Mouse (Mus musculus): ENCODE measurements around the gene Slc30a9. TPM values are rescaled to one million over a fixed set of nuclear protein-coding genes. Genes with fewer than 3 reads are reported as not detected.
A peak's percentile ranks its signal among the peaks of the same experiment; 100 is the strongest.

Slc30a9 gene
- total and polyA plus RNA-seq, 3 experiments, result 32.5 to 138 (median 132) TPM

- no peak for DNase-seq
These were observed 5.7 kb downstream of the Slc30a9 start for GRCm38 (mm10) chr5:67312522-67312851.

GRCm38 (mm10) chr5:67321656-67322268, 15.0 kb downstream of the Slc30a9 start:
- no peak for DNase-seq

GRCm38 (mm10) chr5:67324032-67324431, 17.3 kb downstream of the Slc30a9 start:
- DNase-seq, result no peak

- DNase-seq, result no peak
These were observed 34.1 kb downstream of the Slc30a9 start for GRCm38 (mm10) chr5:67340811-67341210.

- DNase-seq, result no peak
These were observed 40.3 kb downstream of the Slc30a9 start for GRCm38 (mm10) chr5:67347060-67347459.

GRCm38 (mm10) chr5:67348949-67349348, 42.2 kb downstream of the Slc30a9 start:
- DNase-seq, result no peak

GRCm38 (mm10) chr5:67362316-67362715, 55.6 kb downstream of the Slc30a9 start:
- no peak for DNase-seq

GRCm38 (mm10) chr5:67362931-67363330, 56.2 kb downstream of the Slc30a9 start:
- DNase-seq, result no peak

GRCm38 (mm10) chr5:67377044-67377621, 70.4 kb downstream of the Slc30a9 start:
- DNase-seq, result no peak

GRCm38 (mm10) chr5:67381690-67382089, 74.9 kb downstream of the Slc30a9 start:
- no peak for DNase-seq

- DNase-seq, result no peak
These were observed 75.8 kb downstream of the Slc30a9 start for GRCm38 (mm10) chr5:67382556-67382955.

GRCm38 (mm10) chr5:67393951-67394350, 87.2 kb downstream of the Slc30a9 start:
- DNase-seq, result peak; percentile 43

- DNase-seq, result no peak
These were observed 88.6 kb downstream of the Slc30a9 start for GRCm38 (mm10) chr5:67395211-67395851.

- DNase-seq, result no peak
These were observed 90.4 kb downstream of the Slc30a9 start for GRCm38 (mm10) chr5:67397186-67397585.

GRCm38 (mm10) chr5:67399876-67400607, 93.3 kb downstream of the Slc30a9 start:
- no peak for DNase-seq

GRCm38 (mm10) chr5:67400608-67401480, 94.1 kb downstream of the Slc30a9 start:
- DNase-seq, result no peak

GRCm38 (mm10) chr5:67401612-67402011, 94.9 kb downstream of the Slc30a9 start:
- DNase-seq, result no peak

GRCm38 (mm10) chr5:67404380-67404779, 97.6 kb downstream of the Slc30a9 start:
- DNase-seq, result no peak

- DNase-seq, result no peak
These were observed 98.2 kb downstream of the Slc30a9 start for GRCm38 (mm10) chr5:67404919-67405318.

Data from adrenal gland, adult 2 months (tissue).